Mouse (Mus musculus) embryonic fibroblast, embryonic 13.5 days (primary cell): ENCODE measurements around the gene Lysmd2.

Experiments
- CTCF ChIP-seq: IDR thresholded peaks from 2 replicates; pipeline ENCODE4 v1.5.1; 2011; ENCODE audit warnings: mild to moderate bottlenecking, control low read depth, low read length, moderate library complexity, borderline replicate concordance; ENCODE audit not compliant: insufficient read depth
- POLR2A ChIP-seq: IDR thresholded peaks from 2 replicates; pipeline ENCODE4 v1.6.1; 2011; ENCODE audit warnings: low read depth, mild to moderate bottlenecking, control low read depth, low read length, moderate library complexity

DNA sequence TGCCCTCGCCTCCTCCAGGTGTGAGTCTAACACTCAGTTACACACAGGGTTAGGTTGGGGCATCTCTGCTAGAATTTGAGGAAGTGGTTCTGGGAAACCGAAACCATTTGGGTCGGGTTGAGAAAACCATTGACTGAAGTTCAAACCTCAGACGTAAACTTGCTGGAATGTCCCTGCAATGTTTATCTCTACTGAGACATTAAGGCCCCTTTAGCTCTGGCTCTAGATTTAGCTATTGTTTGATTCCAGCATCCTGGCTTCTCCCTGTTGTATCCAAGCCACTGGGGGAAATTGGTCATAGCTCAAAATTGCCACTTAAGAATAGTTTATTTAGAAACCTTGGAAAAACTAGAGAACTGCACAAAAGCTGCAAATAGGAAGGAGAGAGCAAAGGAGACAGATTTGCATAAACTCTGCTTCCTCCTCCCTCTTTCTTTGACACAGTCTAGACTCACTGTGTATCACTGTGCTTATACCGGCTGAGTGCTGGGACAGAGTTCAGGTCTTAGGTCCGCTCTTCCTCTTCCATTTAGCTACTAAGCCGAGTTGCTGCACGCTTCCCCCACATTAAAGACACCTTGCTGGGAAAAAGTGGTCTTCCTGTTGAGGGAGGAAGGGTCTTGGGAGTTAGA lies 5.4 kb downstream of the Lysmd2 start:
- no peak for TF ChIP-seq CTCF
- no peak for TF ChIP-seq POLR2A
